Mouse (Mus musculus) midbrain, postnatal 0 days (tissue): ENCODE results near the gene Pfkfb2. TPM values are rescaled to one million over a fixed set of nuclear protein-coding genes. Genes with fewer than 3 reads are reported as not detected.
A peak's percentile ranks its signal among the peaks of the same experiment; 100 is the strongest.

Experiments used
- ATAC-seq: fragments of 200-750 bp; cut with Nextera tagmentation; 2 replicates; pipeline ENCODE4 v1.8.0; 2017; ENCODE audit warnings: moderate number of reproducible peaks, mild to moderate bottlenecking, moderate TSS enrichment, moderate library complexity; ENCODE audit not compliant: low FRiP score
- DNase-seq: peaks from one replicate; pipeline ENCODE4 v3.0.0-alpha.2; 2015; ENCODE audit warnings: low spot score
- H3K27ac ChIP-seq: fragments of 300-500 bp; sonication (generic); 2 replicates; pipeline ENCODE4 v1.5.1; 2014; ENCODE audit warnings: low read depth, mild to moderate bottlenecking, low read length, mixed read lengths
- H3K27me3 ChIP-seq: fragments of 300-500 bp; sonication (generic); 2 replicates; pipeline ENCODE4 v1.6.1; 2014; ENCODE audit warnings: low read length, control low read depth, mixed read lengths; ENCODE audit not compliant: insufficient read depth
- H3K36me3 ChIP-seq: fragments of 300-500 bp; sonication (generic); 2 replicates; pipeline ENCODE4 v1.6.1; 2014; ENCODE audit warnings: low read length, control low read depth, mixed read lengths; ENCODE audit not compliant: insufficient read depth
- H3K4me1 ChIP-seq: fragments of 300-500 bp; sonication (generic); 2 replicates; pipeline ENCODE4 v1.6.1; 2014; ENCODE audit warnings: mild to moderate bottlenecking, control low read depth, antibody characterized with exemption, low read length, mixed read lengths; ENCODE audit not compliant: insufficient read depth
- H3K4me2 ChIP-seq: fragments of 300-500 bp; sonication (generic); 2 replicates; pipeline ENCODE4 v1.6.1; 2014; ENCODE audit warnings: low read depth, mild to moderate bottlenecking, low read length, mixed read lengths; ENCODE audit not compliant: poor library complexity, severe bottlenecking
- H3K4me3 ChIP-seq: fragments of 300-500 bp; sonication (generic); 2 replicates; pipeline ENCODE4 v1.5.1; 2014; ENCODE audit warnings: low read depth, mild to moderate bottlenecking, low read length, moderate library complexity
- H3K9ac ChIP-seq: fragments of 300-500 bp; sonication (generic); replicated peaks from 2 replicates; pipeline ENCODE4 v1.6.1; 2014; ENCODE audit warnings: mild to moderate bottlenecking, low read length, moderate library complexity, mixed read lengths; ENCODE audit not compliant: poor library complexity, severe bottlenecking
- H3K9me3 ChIP-seq: fragments of 300-500 bp; sonication (generic); 2 replicates; pipeline ENCODE4 v1.6.1; 2016; ENCODE audit warnings: low read length, control low read depth
- CTCF ChIP-seq: IDR thresholded peaks from 2 replicates; pipeline ENCODE4 v1.5.1; 2016; ENCODE audit warnings: antibody characterized with exemption, mild to moderate bottlenecking
- WGBS: fragments of 180-500 bp; shearing (Covaris S2); extraction: QIAGEN DNeasy Blood & Tissue Kit; methylation state at CpG from one replicate; pipeline ENCODE4 v1.1.7; 2014; 5-methylcytosine and 5-hydroxymethylcytosine counted together
- polyA plus RNA-seq: library from polyadenylated mRNA; unstranded; fragments of >200 nt; fragmentation: Nextera tagmentation; extraction: Ambion mirVana; gene quantifications from 2 replicates; pipeline ENCODE4 v1.2.1, GENCODE M21; 2015
- total RNA-seq: library from RNA; depleted of rRNA; stranded (reverse); fragments of >200 nt; gene quantifications from 2 replicates; pipeline ENCODE4 v1.2.3, GENCODE M21; 2014; rRNA removed

The Pfkfb2 gene
- total RNA-seq (26.6 and 41.0 TPM in 2 replicates), polyA plus RNA-seq (16.9 and 17.2 TPM in 2 replicates)

DNA sequence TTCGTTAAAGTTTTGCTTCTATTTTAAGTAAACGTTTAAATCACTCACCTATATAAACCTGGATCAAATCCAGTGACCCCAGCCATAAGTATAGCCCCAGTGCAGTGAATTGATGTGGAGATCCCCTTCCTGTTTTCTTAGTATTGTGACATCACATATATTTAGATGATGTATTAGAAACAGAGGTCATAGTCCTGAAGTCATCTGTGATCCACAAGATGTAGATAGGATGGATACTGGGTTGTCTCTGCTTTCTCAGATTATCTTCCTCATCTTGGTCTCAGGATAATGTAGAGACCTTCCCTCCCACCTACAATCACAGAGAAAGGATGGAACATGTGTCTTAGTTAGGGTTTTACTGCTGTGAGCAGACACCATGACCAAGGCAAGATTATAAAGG lies at the start of gene Pfkfb2:
TSS of gene Pfkfb2 (minus strand) at position 101 of the 400 bp plus-strand sequence.
- H3K36me3 ChIP-seq, result no peaks in the 10 kb centered on the region
- no peak within 1 kb of the TSS for H3K4me2 ChIP-seq
- no peak within 1 kb of the TSS for H3K27ac ChIP-seq
- no peak for TF ChIP-seq CTCF
- no peaks in the 10 kb centered on the region for H3K9me3 ChIP-seq
- ATAC-seq, result no peak
- 83% methylated on average over 2 of the region's 2 CpGs for WGBS
- H3K9ac ChIP-seq, result no peak within 1 kb of the TSS
- H3K27me3 ChIP-seq, result no peaks in the 10 kb centered on the region
- H3K4me3 ChIP-seq, result no peak within 1 kb of the TSS
- H3K4me1 ChIP-seq, result no peaks in the 10 kb centered on the region
- DNase-seq, result no peak

DNA sequence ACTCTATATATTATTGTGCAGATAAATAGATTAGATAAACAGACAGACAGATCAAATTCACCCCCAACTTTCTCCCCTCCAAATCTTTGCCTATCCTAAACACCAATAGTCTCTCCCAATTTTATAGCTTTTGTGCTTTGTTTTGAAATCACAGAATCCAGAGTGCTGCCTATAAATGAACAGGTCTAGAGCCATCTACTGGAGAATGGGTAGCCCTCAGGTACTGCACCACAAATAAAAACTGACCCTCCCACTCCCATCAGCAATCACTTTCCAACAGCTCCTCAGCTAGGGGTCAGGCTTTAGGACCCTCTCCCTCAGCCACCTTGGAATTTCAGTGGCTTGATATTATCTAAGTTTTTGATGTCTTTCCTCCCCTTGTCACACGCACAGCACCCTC lies 47.6 kb upstream of the Pfkfb2 start:
- ATAC-seq (no peak), DNase-seq (no peak)
- Histone ChIP-seq H3K27me3 (no peaks in the 10 kb centered on the region), H3K4me1 (no peaks in the 10 kb centered on the region), H3K9ac (no peak overlapping the region), H3K4me3 (no peak overlapping the region), H3K36me3 (no peaks in the 10 kb centered on the region), H3K9me3 (no peaks in the 10 kb centered on the region), H3K4me2 (no peak overlapping the region), H3K27ac (no peak overlapping the region)
- TF ChIP-seq CTCF, result peak; percentile 31
- 81% methylated on average over 1 of the region's 1 CpGs for WGBS

DNA sequence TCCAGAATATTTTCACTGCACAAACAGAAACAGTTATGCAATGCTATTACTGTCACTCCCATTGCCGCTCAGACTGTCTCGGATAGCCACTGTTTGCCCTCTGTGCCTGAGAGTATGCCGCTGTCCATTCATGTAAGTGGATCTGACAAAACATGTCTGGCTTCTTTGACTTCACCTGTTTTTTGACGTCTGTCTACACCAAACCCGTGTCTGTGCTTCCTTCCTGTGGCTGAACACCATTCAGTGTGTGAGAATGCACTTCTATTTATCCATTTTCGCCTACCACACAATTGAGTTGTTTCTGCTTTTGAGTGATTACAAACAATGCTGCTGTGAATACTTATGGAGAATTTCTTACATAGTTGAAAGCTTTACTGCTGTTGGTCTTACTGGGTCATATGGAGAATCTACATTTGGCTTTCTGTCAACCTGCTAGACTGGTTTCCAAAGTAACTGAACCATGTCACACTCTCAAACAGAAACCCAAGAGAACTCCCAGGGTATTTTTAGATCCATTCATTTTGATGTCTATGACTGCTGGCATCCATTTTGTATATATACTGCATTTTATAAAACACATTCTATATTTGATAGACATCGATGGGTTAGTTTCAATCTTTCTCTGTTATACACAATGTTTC lies 46.8 kb upstream of the Pfkfb2 start:
- ATAC-seq, result no peak
- WGBS, result 79% methylated on average over 7 of the region's 7 CpGs
- no peaks in the 10 kb centered on the region for H3K27me3 ChIP-seq
- no peaks in the 10 kb centered on the region for H3K4me1 ChIP-seq
- no peak for DNase-seq
- H3K9ac ChIP-seq, result no peak overlapping the region
- H3K27ac ChIP-seq, result no peak overlapping the region
- TF ChIP-seq CTCF, result no peak
- no peaks in the 10 kb centered on the region for H3K36me3 ChIP-seq
- H3K4me3 ChIP-seq, result no peak overlapping the region
- no peak overlapping the region for H3K4me2 ChIP-seq
- no peaks in the 10 kb centered on the region for H3K9me3 ChIP-seq

DNA sequence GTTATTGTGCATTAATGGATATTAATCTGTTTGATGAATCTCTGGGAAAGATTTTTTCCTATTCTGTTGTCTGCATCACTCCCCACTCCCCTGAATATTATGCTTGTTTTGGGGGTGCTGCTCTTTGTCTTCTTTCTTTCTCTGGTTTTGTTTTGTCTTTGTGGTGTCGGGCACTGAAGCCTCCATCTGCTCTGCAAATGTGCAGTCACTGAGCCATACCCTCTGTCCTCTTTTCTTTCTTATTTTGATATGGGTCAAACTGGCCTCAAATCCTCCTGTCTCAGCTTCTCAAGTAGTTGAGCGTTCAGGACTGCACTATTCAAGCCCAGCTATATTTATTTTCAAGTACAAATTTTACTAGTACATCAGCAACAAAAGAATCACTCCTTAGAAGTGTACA lies 46.2 kb upstream of the Pfkfb2 start:
- TF ChIP-seq CTCF, result no peak
- 37% methylated on average over 2 of the region's 2 CpGs for WGBS
- H3K4me3 ChIP-seq, result no peak overlapping the region
- no peaks in the 10 kb centered on the region for H3K9me3 ChIP-seq
- H3K27me3 ChIP-seq, result no peaks in the 10 kb centered on the region
- H3K9ac ChIP-seq, result no peak overlapping the region
- H3K4me1 ChIP-seq, result no peaks in the 10 kb centered on the region
- no peak for DNase-seq
- H3K36me3 ChIP-seq, result no peaks in the 10 kb centered on the region
- no peak for ATAC-seq
- H3K27ac ChIP-seq, result no peak overlapping the region
- H3K4me2 ChIP-seq, result no peak overlapping the region

DNA sequence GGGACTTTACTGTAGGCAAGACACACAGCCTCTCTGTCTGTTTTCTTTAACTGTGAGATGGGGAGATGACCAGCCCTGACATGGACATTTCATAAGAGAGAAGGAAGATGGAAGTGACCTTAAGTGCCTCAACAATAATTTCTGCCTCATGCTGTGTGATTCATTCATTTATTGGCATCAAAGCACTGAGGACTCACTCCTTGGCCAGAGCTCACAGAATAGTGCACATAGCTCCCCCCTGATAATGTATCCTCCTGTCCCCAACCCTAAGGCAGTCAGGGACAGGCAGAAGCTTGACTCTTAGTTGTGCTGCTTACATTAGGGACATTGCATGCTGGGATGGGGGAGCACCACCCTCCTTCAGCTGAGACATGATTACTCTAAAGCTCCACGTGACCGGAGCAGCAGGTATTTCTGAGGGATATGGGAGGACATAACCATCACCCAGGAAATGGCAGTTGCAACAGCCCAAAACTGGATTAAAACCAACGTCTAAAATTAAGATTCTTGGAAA lies 42.0 kb upstream of the Pfkfb2 start:
- Histone ChIP-seq H3K36me3 (no peaks in the 10 kb centered on the region), H3K4me1 (no peaks in the 10 kb centered on the region), H3K4me3 (no peak overlapping the region), H3K27me3 (no peaks in the 10 kb centered on the region), H3K27ac (no peak overlapping the region), H3K9me3 (no peaks in the 10 kb centered on the region), H3K4me2 (no peak overlapping the region), H3K9ac (no peak overlapping the region)
- DNase-seq, result no peak
- no peak for ATAC-seq
- TF ChIP-seq CTCF, result no peak
- WGBS, result 76% methylated on average over 3 of the region's 3 CpGs

DNA sequence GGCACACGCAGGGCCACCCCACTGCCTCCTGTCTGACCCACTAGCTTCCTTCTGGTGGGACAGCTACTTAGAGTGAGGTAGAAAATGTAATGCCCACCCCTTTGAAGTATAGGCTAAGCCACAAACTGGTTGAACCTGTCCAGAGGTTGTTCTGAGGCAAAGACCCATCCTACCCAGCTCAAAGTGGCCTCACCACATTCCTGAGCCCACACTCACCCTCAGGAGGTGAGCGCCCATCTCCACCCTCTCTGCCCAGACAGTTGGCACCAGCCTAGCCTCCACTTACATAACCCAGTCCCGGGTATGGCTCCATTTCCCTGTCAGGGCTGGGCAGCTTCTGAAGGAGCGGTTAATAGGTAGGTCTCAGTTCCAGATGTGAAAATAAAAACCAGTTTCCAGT lies 41.4 kb upstream of the Pfkfb2 start:
- 86% methylated on average over 4 of the region's 4 CpGs for WGBS
- no peaks in the 10 kb centered on the region for H3K4me1 ChIP-seq

More for the DNA sequence above, 41.4 kb upstream of the Pfkfb2 start:
- Histone ChIP-seq H3K4me2 (no peak overlapping the region), H3K4me3 (no peak overlapping the region), H3K27me3 (no peaks in the 10 kb centered on the region), H3K36me3 (no peaks in the 10 kb centered on the region), H3K9me3 (no peaks in the 10 kb centered on the region), H3K9ac (no peak overlapping the region), H3K27ac (no peak overlapping the region)
- ATAC-seq (no peak), DNase-seq (no peak)
- TF ChIP-seq CTCF, result no peak
